Mouse (Mus musculus) embryonic fibroblast, embryonic 13.5 days (primary cell): ENCODE measurements at regions not wholly inside any gene's neighbourhood (a gene's known extent, or its start where the extent isn't known, plus 50 kb on each side); places are given as distances from the start of the nearest gene placed in this dataset.

Experiments
- H3K27ac ChIP-seq: 2 replicates; pipeline ENCODE4 v1.5.1; 2012; ENCODE audit warnings: low read length, control low read depth, inconsistent platforms; ENCODE audit not compliant: insufficient read depth
- H3K4me1 ChIP-seq: 2 replicates; pipeline ENCODE4 v1.6.1; 2011; ENCODE audit warnings: low read length; ENCODE audit not compliant: control insufficient read depth, insufficient read depth
- H3K4me3 ChIP-seq: 2 replicates; pipeline ENCODE4 v1.5.1; 2011; ENCODE audit warnings: mild to moderate bottlenecking, control low read depth, low read length; ENCODE audit not compliant: insufficient read depth
- CTCF ChIP-seq: IDR thresholded peaks from 2 replicates; pipeline ENCODE4 v1.5.1; 2011; ENCODE audit warnings: mild to moderate bottlenecking, control low read depth, low read length, moderate library complexity, borderline replicate concordance; ENCODE audit not compliant: insufficient read depth
- POLR2A ChIP-seq: IDR thresholded peaks from 2 replicates; pipeline ENCODE4 v1.6.1; 2011; ENCODE audit warnings: low read depth, mild to moderate bottlenecking, control low read depth, low read length, moderate library complexity

DNA sequence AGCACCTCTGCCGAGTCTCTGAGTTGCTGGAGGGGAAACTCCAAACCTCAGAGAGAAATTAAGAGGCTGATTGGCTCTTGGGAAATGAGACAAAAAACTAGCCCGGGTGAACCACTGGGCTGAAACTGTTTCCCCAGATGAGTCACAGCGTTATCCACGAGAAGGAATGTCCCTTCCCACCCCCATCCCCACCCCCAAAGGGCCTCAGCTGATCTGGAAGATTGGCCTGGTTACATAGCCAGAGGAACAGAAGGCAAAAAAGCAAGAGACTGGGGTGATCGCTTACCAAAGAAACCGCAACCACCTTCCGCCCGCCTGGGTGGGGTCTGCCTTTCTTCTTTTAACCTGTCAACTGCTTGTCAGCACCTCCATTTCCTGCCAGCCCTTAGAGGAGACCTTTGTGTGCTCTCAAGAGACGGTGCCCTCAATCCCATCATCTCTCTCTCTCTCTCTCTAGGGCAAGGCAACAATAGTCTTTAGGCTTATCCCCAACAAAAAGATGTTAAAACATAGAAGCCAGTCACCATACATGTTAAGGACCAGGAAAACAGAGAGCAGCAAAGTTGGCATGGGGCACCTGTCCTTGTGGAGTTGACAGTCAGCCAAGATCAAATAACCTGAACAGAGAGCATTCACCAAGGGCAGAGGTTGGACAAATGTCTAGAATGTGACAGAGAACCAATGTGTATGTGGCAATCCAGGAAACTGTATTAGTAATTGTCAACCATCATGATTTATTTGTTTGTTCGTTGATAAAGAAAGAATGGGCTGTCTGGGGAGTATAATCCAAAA lies 244.4 kb downstream of the Rplp1 start:
- Histone ChIP-seq H3K4me1 (no peaks in the 10 kb centered on the region; the same call in 1 of the 2 replicates), H3K27ac (peak overlapping the region; percentile 54), H3K4me3 (no peak overlapping the region)
- TF ChIP-seq POLR2A (no peak), CTCF (no peak)

DNA sequence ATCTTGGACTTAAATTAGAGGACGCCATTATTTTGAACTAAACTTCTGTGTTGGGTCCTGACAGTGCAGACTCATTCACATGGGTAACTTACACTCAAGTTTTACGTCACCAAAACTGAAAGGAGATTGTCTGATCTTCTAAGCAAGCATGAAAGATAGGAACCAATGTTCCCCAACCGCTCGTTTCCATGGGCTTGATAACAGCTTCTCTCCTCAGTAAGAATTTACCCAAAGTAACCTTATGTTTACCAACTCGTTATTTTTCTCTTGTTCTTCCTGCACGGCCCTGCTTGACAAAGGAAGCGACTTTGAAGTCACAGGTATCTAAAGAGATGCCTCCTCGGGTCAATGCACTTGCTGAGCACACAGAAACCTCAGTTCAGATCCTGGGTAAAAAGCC lies 245.6 kb downstream of the Rplp1 start:
- Histone ChIP-seq H3K4me1 (peaks cover 3% of the 10 kb centered on the region; the same call in 1 of the 2 replicates), H3K27ac (no peak overlapping the region; the same call in 1 of the 2 replicates), H3K4me3 (no peak overlapping the region)
- no peak for TF ChIP-seq CTCF
- TF ChIP-seq POLR2A = no peak

DNA sequence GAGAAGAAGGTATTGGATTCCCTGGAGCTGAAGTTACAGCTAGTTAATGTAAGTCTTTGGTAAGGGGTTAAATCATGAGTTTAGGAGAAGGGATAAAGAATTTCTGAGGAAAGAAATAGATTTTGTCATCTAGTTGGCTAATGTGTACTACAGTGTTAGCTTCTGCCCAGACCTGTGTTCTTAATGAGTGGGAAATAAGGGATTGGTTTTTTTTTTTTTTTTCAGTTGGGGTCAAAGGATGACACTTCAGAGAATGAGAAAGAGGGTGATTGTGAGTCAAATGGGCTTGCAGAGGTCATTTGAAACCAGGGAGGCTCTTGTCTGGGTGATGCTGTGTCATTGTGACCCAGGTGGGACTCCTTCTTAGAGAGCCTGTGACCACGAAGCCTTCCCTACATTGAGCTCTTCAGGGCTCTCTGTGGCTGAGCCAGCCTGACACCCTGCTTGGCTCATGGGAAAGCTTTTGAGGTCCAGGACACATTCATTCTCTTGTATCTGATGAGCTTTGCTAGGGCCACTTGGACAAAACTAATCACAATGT lies 246.1 kb downstream of the Rplp1 start:
- TF ChIP-seq CTCF (no peak), POLR2A (no peak)
- Histone ChIP-seq H3K4me3 (no peak overlapping the region), H3K4me1 (peaks cover 3% of the 10 kb centered on the region; the same call in 1 of the 2 replicates), H3K27ac (no peak overlapping the region)

DNA sequence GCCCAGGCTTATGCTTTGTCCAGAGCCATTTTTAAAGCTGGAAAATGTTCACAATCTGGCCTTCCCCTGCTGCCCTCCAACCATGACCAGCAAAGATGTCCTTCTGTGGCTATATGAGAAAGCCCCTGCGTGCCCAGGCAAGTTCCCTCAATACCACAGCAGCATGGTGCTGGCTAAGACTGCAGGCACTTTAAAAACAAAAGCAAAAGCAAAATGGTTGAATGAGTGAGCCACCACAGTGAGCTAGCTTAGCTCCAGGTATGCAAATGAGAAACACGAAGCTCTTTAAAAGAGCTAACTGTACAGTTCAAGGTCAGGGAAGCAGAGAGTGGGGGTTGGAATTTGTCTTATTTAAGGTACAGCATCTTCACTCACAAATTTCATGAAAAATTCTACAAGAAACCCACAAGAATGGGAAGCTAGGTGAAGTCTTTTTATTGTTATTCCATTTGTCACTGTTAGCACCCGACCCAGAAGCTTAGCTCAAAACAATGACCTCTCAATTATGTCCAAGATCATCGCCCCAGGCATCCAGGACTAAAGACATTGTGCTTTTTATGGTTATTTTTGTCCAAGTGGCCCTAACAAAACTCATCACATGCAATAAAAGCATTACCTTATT lies 246.8 kb downstream of the Rplp1 start:
- H3K4me3 ChIP-seq = no peak overlapping the region
- peaks cover 3% of the 10 kb centered on the region; the same call in 1 of the 2 replicates for H3K4me1 ChIP-seq
- TF ChIP-seq POLR2A (no peak), CTCF (no peak)
- no peak overlapping the region for H3K27ac ChIP-seq

DNA sequence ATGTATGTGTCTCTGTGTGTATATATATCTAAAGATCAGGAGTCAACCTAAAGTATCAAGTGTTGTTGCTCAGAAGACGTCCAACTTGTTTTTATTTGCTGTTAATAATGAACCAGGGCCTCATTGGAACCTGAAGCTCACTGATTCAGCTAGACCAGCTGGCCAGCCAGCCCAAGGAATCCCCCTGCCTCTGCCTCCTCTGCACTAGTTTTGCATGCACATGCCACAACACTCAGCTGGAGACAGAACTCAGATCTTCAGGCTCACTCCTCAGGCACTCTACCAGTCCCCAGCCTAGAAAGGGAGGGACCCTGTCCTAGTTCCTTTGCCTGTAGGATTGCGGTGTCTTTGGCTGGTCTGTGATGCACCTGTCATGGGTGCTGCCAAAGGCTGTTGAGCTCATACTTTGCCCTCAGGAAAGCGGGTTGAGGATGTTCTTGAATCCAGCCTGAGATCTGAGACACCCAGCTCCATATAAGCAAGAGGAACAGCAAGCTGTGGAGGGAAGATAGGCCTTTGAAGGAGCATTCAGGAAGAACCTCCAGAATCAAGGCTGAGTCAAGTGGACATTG lies 247.5 kb downstream of the Rplp1 start:
- TF ChIP-seq CTCF = no peak
- Histone ChIP-seq H3K4me3 (no peak overlapping the region), H3K27ac (no peak overlapping the region), H3K4me1 (peaks cover 3% of the 10 kb centered on the region; the same call in 1 of the 2 replicates)

DNA sequence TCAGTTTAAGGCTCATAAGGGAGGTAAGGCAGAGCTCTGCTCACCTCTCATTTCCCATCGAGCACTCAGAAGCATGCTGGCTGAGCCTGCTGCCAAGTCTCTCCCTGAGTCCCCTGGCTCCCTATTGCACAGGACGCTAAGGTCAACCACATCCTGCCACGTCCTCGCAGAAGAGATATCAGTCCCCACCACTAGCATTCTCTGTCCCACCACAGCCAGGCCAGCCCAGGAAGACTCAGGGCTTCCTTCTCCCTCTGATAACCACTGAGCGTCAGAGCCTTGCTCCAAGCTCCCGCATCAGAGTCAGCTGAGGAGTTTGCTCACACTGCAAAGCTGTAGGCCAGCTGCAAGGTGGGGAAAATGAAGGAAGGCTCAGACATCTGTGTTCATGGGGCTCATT lies 248.2 kb downstream of the Rplp1 start:
- Histone ChIP-seq H3K4me3 (no peak overlapping the region), H3K27ac (no peak overlapping the region), H3K4me1 (peaks cover 3% of the 10 kb centered on the region; the same call in 1 of the 2 replicates)
- TF ChIP-seq CTCF (no peak), POLR2A (no peak)

DNA sequence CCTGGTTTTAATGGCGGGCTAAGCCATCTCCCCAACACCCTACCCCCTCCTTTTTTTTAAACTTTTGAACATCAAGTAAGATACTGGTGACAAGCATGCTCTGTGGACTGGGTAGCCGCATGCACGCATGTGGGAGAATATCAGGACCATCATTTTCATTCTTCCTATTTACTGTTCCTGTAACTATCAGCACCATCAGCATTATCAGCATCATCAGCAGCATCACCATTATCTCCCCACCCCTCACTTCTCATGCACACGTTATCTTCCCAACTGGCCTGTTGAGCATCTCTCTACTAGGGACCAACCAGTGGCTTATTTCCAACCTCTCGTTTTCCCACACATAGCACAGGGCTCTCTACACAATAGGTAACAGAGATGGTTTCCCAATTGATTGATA lies 249.1 kb downstream of the Rplp1 start:
- no peak overlapping the region for H3K4me3 ChIP-seq
- peaks cover 3% of the 10 kb centered on the region; the same call in 1 of the 2 replicates for H3K4me1 ChIP-seq
- H3K27ac ChIP-seq = no peak overlapping the region
- TF ChIP-seq CTCF = no peak
- no peak for TF ChIP-seq POLR2A

DNA sequence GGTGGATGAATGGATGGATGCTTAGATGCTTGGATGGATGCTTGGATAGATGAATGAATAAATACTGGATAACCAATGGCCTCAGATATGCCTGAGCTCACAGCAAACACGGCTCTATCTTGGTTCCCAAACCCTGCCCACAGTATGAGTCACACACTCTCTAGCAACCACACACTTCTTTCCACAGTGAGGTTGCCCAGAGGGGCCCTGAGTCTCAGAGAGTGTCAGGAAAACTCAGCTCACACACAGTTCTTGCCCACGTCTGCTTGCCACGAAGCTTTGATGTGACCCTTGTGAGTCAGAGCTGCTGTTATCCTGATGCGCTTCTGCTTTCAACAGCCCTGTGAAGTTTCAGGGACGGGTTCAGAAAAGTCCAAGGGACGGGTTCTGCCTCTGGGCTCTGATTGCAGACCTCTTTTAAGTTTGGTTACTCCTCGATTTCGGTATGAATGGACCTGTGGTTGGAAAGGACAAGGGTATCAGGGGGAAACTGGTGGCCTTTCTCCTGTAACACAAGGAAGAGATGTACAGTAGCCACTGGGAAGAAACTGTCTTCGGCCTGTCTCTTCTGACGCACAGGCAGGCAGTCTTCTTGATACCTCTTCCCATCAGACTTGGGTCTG lies 250.2 kb downstream of the Rplp1 start:
- TF ChIP-seq CTCF = no peak
- TF ChIP-seq POLR2A = no peak
- H3K4me1 ChIP-seq = 0 out of 2 replicates have a peak, but pooled peaks cover 3% of the 10 kb centered on the region
- no peak overlapping the region for H3K4me3 ChIP-seq
- no peak overlapping the region for H3K27ac ChIP-seq
